Mouse (Mus musculus): ENCODE data around the gene Olfr1022.

GRCm38 (mm10) chr2:85868294-85868693 is at the start of gene Olfr1022:
- no peak for TF ChIP-seq MYOG (IDR thresholded peaks at IDR 0.05; ENCODE audit: control insufficient read depth, extremely low read depth, insufficient read length)
- TF ChIP-seq USF1 (IDR thresholded peaks at IDR 0.05; ENCODE audit: low read depth) = no peak

Measured in C2C12 (cell line).